9 mouse cellular contexts compared by ENCODE assay signal in genomic region chr10:78462945-78463768, GRCm38 (mm10). TPM values are rescaled to one million over a fixed set of nuclear protein-coding genes. Genes with fewer than 3 reads are reported as not detected.
DNase-seq lines count a peak whose midpoint lies in the region; ATAC-seq and TF ChIP-seq lines count a peak whose summit lies in the region.
"Had no signal": no experiment of that assay in that cellular context is flagged by ENCODE, and none has a peak within 500 bp of the region (broad histone marks: within the 10 kb centered on the region; RNA-seq: fewer than 3 reads in every experiment).

No protein-coding gene starts in this region.

- 79% methylated on average over 8 of the region's 8 CpGs for WGBS in heart, embryonic 12.5 days
- 34% methylated on average over 8 of the region's 8 CpGs for WGBS in intestine, postnatal 0 days
- 62% methylated on average over 8 of the region's 8 CpGs for WGBS in liver, postnatal 0 days (ENCODE audit: insufficient replicate concordance)

- no peak overlapping the region for H3K27ac ChIP-seq in heart, embryonic 12.5 days (ENCODE audit: poor library complexity, severe bottlenecking)
- H3K27ac ChIP-seq in intestine, postnatal 0 days (ENCODE audit: low read depth, low read length) = peak overlapping the region; percentile 92
- H3K27ac ChIP-seq in liver, postnatal 0 days (ENCODE audit: low read depth) = peak overlapping the region; percentile 80

- H3K9me3 ChIP-seq in heart, embryonic 12.5 days (replicated peaks) = no peaks in the 10 kb centered on the region
- no peaks in the 10 kb centered on the region for H3K9me3 ChIP-seq in intestine, postnatal 0 days (ENCODE audit: control insufficient read depth)
- no peaks in the 10 kb centered on the region for H3K9me3 ChIP-seq in liver, postnatal 0 days (ENCODE audit: low read length)

- no peak for DNase-seq in heart, adult 18-20 months
- peak; percentile 89 for DNase-seq in ZHBTc4 (ENCODE audit: low read depth, low spot score)
- DNase-seq in liver, postnatal 0 days = no peak
- DNase-seq in right cerebral cortex, postnatal 14 days = no peak
- no peak for DNase-seq in layer of hippocampus, postnatal 14 days (ENCODE audit: low spot score in 2 of 2)

- H3K9ac ChIP-seq in heart, embryonic 12.5 days = peak overlapping the region; percentile 79; the same call in 1 of the 2 replicates
- peak overlapping the region; percentile 55 for H3K9ac ChIP-seq in intestine, postnatal 0 days (ENCODE audit: low read depth, low read length)
- H3K9ac ChIP-seq in liver, postnatal 0 days (replicated peaks) = 0 out of 2 replicates have a peak overlapping the region, but pooled peaks have one; percentile 2

- H3K36me3 ChIP-seq in heart, embryonic 12.5 days = no peaks in the 10 kb centered on the region
- no peaks in the 10 kb centered on the region for H3K36me3 ChIP-seq in intestine, postnatal 0 days (ENCODE audit: control insufficient read depth, insufficient read depth)
- no peaks in the 10 kb centered on the region for H3K36me3 ChIP-seq in liver, postnatal 0 days (replicated peaks; ENCODE audit: insufficient read depth, low read length)

- H3K4me1 ChIP-seq in heart, embryonic 12.5 days (replicated peaks) = peaks cover 29% of the 10 kb centered on the region
- H3K4me1 ChIP-seq in intestine, postnatal 0 days (replicated peaks; ENCODE audit: control insufficient read depth, insufficient read depth, low read length) = 0 out of 2 replicates have a peak, but pooled peaks cover 7% of the 10 kb centered on the region
- H3K4me1 ChIP-seq in liver, postnatal 0 days (ENCODE audit: insufficient read depth) = peaks cover 35% of the 10 kb centered on the region

- TF ChIP-seq CTCF in intestine, postnatal 0 days (IDR thresholded peaks at IDR 0.05; ENCODE audit: low read depth) = no peak
- TF ChIP-seq CTCF in liver, postnatal 0 days (IDR thresholded peaks at IDR 0.05; ENCODE audit: low read depth) = no peak

- H3K27me3 ChIP-seq in heart, embryonic 12.5 days (replicated peaks) = 0 out of 2 replicates have a peak, but pooled peaks cover 8% of the 10 kb centered on the region
- no peaks in the 10 kb centered on the region for H3K27me3 ChIP-seq in intestine, postnatal 0 days (replicated peaks; ENCODE audit: control insufficient read depth, insufficient read depth, low read length)
- no peaks in the 10 kb centered on the region for H3K27me3 ChIP-seq in liver, postnatal 0 days (ENCODE audit: insufficient read depth, low read length)

- no peak for TF ChIP-seq EP300 in liver, postnatal 0 days (IDR thresholded peaks at IDR 0.05; ENCODE audit: low read depth)

- peak overlapping the region; percentile 97 for H3K4me2 ChIP-seq in heart, embryonic 12.5 days
- H3K4me2 ChIP-seq in intestine, postnatal 0 days (replicated peaks; ENCODE audit: low read depth) = peak overlapping the region; percentile 97
- H3K4me2 ChIP-seq in liver, postnatal 0 days (ENCODE audit: low read depth, low read length) = peak overlapping the region; percentile 99

- H3K4me3 ChIP-seq in heart, embryonic 12.5 days = no peak overlapping the region
- H3K4me3 ChIP-seq in intestine, postnatal 0 days (ENCODE audit: low read depth, low read length) = peak overlapping the region; percentile 67
- peak overlapping the region; percentile 73 for H3K4me3 ChIP-seq in liver, postnatal 0 days (ENCODE audit: low read depth, low read length)

- ATAC-seq in heart, embryonic 12.5 days (ENCODE audit: insufficient number of reproducible peaks, low FRiP score) = no peak
- ATAC-seq in intestine, postnatal 0 days = peak; percentile 89
- 0 out of 2 replicates have a peak, but pooled peaks have one; percentile 8 for ATAC-seq in liver, postnatal 0 days
- no peak for ATAC-seq in frontal cortex, adult (ENCODE audit: low TSS enrichment)

RNA-seq across cellular contexts. Expression of gene Pdxk, which starts 1.6 kb away (rescaled TPM):
- polyA plus RNA-seq in heart, embryonic 12.5 days (2016; fragmentation: Nextera tagmentation; extraction: Ambion mirVana) = 5.4 and 5.5 TPM in 2 replicates
- total RNA-seq in heart, adult 18-20 months (2021) = 10 to 100 TPM; 11.5 to 12.0 TPM
- 22.8 and 26.5 TPM in 2 replicates for polyA plus RNA-seq in intestine, postnatal 0 days (2015; fragmentation: Nextera tagmentation; extraction: Ambion mirVana)
- 10.1 and 11.0 TPM in 2 replicates for polyA plus RNA-seq in liver, postnatal 0 days (2015; fragmentation: Nextera tagmentation; extraction: Ambion mirVana)
- 10 to 100 TPM; 71.0 to 73.2 TPM for total RNA-seq in layer of hippocampus, postnatal 14 days (2021)

RNA-seq across cellular contexts. Expression of gene Cstb, which starts 37.7 kb away (rescaled TPM):
- 119 and 123 TPM in 2 replicates for polyA plus RNA-seq in heart, embryonic 12.5 days (2016; fragmentation: Nextera tagmentation; extraction: Ambion mirVana)
- total RNA-seq in heart, adult 18-20 months (2021) = 10 to 100 TPM; 25.5 to 33.5 TPM
- polyA plus RNA-seq in intestine, postnatal 0 days (2015; fragmentation: Nextera tagmentation; extraction: Ambion mirVana) = 1,208 and 1,296 TPM in 2 replicates
- 177 and 187 TPM in 2 replicates for polyA plus RNA-seq in liver, postnatal 0 days (2015; fragmentation: Nextera tagmentation; extraction: Ambion mirVana)
- total RNA-seq in layer of hippocampus, postnatal 14 days (2021) = 10 to 100 TPM; 33.8 to 37.6 TPM

RNA-seq across cellular contexts. Expression of gene Rrp1, which starts 50.3 kb away (rescaled TPM):
- polyA plus RNA-seq in heart, embryonic 12.5 days (2016; fragmentation: Nextera tagmentation; extraction: Ambion mirVana) = 232 and 254 TPM in 2 replicates
- total RNA-seq in heart, adult 18-20 months (2021) = 10 to 100 TPM; 90.5 to 94.6 TPM
- 141 and 148 TPM in 2 replicates for polyA plus RNA-seq in intestine, postnatal 0 days (2015; fragmentation: Nextera tagmentation; extraction: Ambion mirVana)
- 93.5 and 95.5 TPM in 2 replicates for polyA plus RNA-seq in liver, postnatal 0 days (2015; fragmentation: Nextera tagmentation; extraction: Ambion mirVana)
- total RNA-seq in layer of hippocampus, postnatal 14 days (2021) = 100 to 1,000 TPM; 337 to 342 TPM

RNA-seq across cellular contexts. Expression of gene Olfr1358, which starts 54.1 kb away (rescaled TPM):
- polyA plus RNA-seq in heart, embryonic 12.5 days (2016; fragmentation: Nextera tagmentation; extraction: Ambion mirVana) = not detected in 2 replicates
- total RNA-seq in heart, adult 18-20 months (2021) = not detected
- not detected in 2 replicates for polyA plus RNA-seq in intestine, postnatal 0 days (2015; fragmentation: Nextera tagmentation; extraction: Ambion mirVana)
- 0.09 TPM in 1 of 2 replicates, not detected in the other for polyA plus RNA-seq in liver, postnatal 0 days (2015; fragmentation: Nextera tagmentation; extraction: Ambion mirVana)
- total RNA-seq in layer of hippocampus, postnatal 14 days (2021) = not detected
- total RNA-seq: hematopoietic stem cell, adult 5-6 weeks had no signal

Comparison
In these comparisons a context has a peak if more than half of its experiments do, and no peak if none do; other contexts are left out.
1. ATAC-seq: peak in intestine, postnatal 0 days (single experiment) and liver, postnatal 0 days (single experiment); none in heart, embryonic 12.5 days (single experiment) and frontal cortex, adult (single experiment).
2. H3K9ac ChIP-seq: peak in every context shown above with its lines; median percentile 79 in heart, embryonic 12.5 days; 55 in intestine, postnatal 0 days; 2 in liver, postnatal 0 days.
3. Peak in every context shown above with its lines, with median percentiles within 50 percentile points of each other: H3K4me2 ChIP-seq.